Mouse (Mus musculus) myocyte (in vitro differentiated cells): ENCODE measurements around the gene Ctse.

Experiments used
- CEBPB ChIP-seq: IDR thresholded peaks from 2 replicates; pipeline ENCODE4 v1.6.1; 2011; ENCODE audit warnings: mild to moderate bottlenecking, moderate library complexity; ENCODE audit not compliant: poor library complexity, insufficient read depth, severe bottlenecking
- MAX ChIP-seq: IDR thresholded peaks from one replicate; pipeline ENCODE4 v1.6.1; 2011; ENCODE audit warnings: low read depth, mild to moderate bottlenecking, control low read depth
- MYOG ChIP-seq, 3 experiments: IDR thresholded peaks; one replicate each; pipeline ENCODE4 v1.6.1; 2011; ENCODE audit warnings: control low read depth in 2 of 3, low read depth in 2 of 3, mild to moderate bottlenecking in 2 of 3; ENCODE audit not compliant: insufficient read length in 2 of 3, control insufficient read depth in 1 of 3, insufficient read depth in 1 of 3
- POLR2A ChIP-seq: IDR thresholded peaks from one replicate; pipeline ENCODE4 v1.6.1; 2011; ENCODE audit warnings: low read depth, mild to moderate bottlenecking, control low read depth, moderate library complexity; ENCODE audit not compliant: insufficient read length
- POLR2AphosphoS2 ChIP-seq: IDR thresholded peaks from one replicate; pipeline ENCODE4 v1.6.1; 2011; ENCODE audit warnings: low read depth, control low read depth; ENCODE audit not compliant: insufficient read length
- REST ChIP-seq: IDR thresholded peaks from one replicate; pipeline ENCODE4 v1.6.1; 2011; ENCODE audit warnings: mild to moderate bottlenecking, control low read depth, moderate library complexity; ENCODE audit not compliant: insufficient read depth, insufficient read length
- SRF ChIP-seq: IDR thresholded peaks from one replicate; pipeline ENCODE4 v1.6.1; 2011; ENCODE audit warnings: low read depth; ENCODE audit not compliant: control insufficient read depth, insufficient read length
- TCF12 ChIP-seq: IDR thresholded peaks from one replicate; pipeline ENCODE4 v1.6.1; 2011; ENCODE audit warnings: mild to moderate bottlenecking, control low read depth; ENCODE audit not compliant: poor library complexity, insufficient read depth, severe bottlenecking
- USF1 ChIP-seq: IDR thresholded peaks from one replicate; pipeline ENCODE4 v1.6.1; 2011; ENCODE audit warnings: low read depth, mild to moderate bottlenecking, control low read depth, moderate library complexity

DNA sequence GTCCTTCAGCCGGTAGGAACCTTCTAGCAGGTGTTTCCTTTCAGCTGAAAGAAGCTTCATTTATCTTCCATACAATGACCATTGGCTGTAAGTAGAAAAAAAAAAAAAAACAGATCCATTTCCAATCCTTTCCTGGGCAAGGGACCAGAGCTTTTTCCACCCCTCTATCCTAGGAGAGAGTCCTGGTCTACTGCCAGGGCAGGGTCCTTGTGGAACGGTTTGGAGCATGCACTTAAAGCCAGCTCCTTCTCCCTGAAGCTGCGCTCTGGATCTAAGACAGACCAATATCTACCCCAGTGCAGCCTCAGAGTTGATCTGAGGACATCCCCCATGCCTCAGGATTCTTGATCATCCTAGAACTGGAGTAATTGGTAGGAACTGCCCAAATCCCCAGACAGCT is 83.9 kb downstream of the Ctse start:
- no peak for TF ChIP-seq POLR2A
- TF ChIP-seq REST = no peak
- no peak for TF ChIP-seq SRF
- no peak for TF ChIP-seq CEBPB
- TF ChIP-seq POLR2AphosphoS2 = no peak
- TF ChIP-seq TCF12 = no peak
- no peak for TF ChIP-seq MAX
- no peak for TF ChIP-seq MYOG (IDR thresholded peaks at IDR 0.05; ENCODE audit: control insufficient read depth in 1 of 3, insufficient read depth in 1 of 3, insufficient read length in 2 of 3, low read depth in 2 of 3)
- TF ChIP-seq USF1 = no peak
